Mouse (Mus musculus): ENCODE measurements around the gene Lman2.
A peak's percentile ranks its signal among the peaks of the same experiment; 100 is the strongest.

The Lman2 gene

DNA sequence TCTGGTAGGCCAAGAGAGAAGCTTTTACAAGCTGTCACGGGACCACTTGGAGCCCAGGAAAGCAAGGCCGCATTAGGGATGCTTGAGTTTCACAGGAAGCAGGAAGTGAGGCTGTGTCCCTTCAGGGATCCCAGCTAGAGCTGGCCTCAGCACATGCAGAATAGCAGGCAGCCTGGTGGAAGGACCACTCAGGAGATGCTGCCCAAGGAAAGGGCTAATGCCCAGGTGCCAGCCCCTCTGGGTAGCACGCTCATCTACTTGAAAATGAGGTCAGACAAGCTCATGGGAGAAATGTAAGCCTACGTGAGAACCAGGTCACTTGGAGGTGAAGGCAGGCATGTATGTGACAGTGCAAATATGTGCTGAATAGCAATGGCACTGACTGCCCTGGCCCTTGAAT lies 35.4 kb downstream of the Lman2 start:
- DNase-seq (ENCODE audit: low spot score) = no peak

DNA sequence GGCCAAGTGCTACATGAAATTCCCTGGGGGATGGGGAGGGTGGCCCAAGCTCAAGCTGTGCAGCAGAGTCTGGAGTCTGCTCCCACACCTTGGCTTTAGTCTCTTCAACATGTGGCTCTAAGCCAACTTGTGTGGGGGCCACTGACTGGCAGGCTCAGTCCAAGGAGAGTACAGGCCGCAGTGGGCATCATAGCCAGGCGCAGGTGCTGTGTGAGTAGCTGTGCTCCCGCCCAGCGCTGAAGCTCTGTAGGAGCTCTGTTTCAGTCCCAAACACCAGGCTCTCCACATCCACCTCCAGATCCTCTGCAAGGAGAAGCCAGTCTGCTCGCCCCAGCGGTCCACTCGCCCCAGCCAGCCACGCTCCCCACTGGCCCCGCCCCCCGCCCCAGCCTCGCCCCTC lies 37.0 kb downstream of the Lman2 start:
- DNase-seq (ENCODE audit: low spot score) = no peak

DNA sequence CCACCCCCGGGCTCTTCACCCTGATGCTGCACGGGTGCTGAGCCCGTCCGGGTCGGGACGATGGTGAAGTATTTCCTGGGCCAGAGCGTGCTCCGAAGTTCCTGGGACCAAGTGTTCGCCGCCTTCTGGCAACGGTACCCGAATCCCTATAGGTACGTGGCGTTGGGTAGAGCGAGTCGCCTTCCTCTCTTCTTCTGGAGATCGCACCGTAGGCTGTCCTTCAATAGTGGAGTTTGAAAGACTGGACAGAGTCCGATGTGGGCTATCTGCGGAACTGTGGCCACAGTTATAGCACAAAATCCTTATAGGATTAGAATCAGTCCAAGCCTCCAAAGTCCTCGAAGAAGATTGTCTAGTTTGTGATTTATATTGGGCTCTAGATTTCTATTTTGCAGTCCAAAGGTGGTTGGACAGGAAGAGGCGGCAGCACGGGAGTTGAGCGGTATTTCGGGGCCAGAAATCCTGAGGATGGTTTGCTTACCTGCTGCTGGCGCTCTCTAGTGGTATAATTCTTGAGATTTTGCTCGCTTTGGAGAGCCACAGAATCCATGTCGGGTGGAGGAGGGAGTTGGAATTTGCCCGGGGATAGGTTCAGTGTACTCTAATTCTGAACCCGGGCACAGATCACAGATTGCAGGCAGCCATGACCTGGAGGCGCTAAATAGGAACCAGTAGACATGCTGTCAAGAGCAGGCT lies 40.3 kb downstream of the Lman2 start:
- no peak for DNase-seq (ENCODE audit: low spot score)

DNA sequence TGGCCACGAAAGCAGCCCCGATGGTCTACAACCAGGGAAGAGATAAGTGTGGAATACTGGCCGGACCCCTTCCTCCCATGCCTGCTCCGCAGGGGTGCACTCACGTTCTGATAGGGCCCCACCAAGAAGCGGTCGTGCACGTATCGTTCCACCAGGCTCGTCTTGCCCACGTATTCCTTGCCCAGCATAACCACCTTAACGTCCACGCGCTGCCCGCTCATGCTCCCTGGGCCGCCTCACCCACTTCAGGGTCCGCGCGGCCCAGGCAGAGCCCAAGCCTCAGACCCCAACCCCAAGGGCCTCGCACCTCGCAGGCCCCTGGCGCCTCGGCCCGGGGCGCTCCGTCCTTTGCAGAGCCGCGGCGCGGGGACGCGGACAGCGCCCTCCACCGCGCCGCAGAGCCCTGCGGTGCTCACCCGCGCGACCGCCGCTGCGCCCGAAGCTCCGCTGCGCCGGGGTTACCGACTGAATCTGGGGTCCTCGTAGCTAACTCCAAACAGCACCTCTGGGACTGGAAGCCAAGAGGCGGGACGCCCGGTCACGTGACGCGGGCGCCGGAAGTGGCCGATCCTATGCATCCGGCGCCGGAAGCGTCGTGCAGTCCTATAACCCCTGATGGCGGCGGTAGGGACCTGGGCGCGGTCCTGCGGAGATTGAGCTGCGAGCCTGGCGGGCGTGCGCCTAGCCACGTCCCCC lies 41.0 kb downstream of the Lman2 start, which contains the start of gene Rab24:
Gene Rab24, minus strand, starts transcription at position 513 of the 696 bp plus-strand sequence.
- DNase-seq (ENCODE audit: low spot score) = peak; percentile 76

DNA sequence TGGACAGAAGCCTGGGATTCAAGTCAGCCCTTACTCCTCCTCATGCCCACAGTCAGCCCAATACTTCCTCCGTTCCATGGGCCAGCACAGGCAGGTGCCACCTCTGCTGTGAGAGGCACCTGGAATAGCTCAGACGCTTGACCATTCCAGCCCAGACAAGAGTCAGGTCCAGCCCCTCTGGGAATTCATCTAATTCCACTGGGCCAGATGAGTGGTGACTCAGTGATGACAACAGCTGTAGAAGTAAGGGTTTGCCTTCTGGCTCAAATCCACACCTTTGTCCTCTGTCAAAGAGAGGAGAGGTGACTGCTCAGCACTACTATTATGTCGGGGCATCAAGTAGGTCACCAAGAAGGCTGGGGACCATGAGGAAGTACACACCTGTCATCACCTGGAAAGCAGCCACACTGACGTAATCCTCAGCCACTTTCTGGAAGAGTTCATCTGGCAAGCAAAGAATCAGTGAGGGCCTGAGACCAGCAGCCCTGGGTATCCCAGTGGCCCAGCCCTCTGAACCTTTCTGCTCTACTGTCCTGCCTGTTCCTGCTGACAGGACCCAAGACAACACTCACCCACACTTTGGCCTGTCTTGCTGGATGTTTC lies 42.6 kb downstream of the Lman2 start, which contains the start of gene Prelid1:
Gene Prelid1, plus strand, starts transcription at position 570 of the 603 bp plus-strand sequence.
- no peak for DNase-seq (ENCODE audit: low spot score)

DNA sequence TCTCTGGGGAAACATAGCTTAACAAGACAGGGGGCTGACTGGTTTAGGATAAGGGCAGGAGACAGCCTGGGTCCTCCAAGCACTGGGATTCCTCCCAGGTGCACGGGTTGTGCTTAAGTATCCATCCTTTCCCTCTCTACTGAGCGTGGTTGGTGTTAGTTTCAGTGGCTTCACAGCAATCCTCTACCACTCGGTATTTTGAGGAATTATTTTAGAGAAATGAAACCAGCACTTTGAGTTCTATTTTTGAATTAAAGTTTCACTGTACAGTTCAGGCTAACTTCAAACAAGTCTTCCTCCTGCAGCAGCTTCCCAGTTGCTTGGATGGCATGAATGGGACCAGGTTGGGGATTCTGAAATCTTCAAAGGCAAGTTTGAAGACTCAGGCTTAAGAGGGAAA lies 44.2 kb downstream of the Lman2 start:
- no peak for DNase-seq (ENCODE audit: low spot score)

DNA sequence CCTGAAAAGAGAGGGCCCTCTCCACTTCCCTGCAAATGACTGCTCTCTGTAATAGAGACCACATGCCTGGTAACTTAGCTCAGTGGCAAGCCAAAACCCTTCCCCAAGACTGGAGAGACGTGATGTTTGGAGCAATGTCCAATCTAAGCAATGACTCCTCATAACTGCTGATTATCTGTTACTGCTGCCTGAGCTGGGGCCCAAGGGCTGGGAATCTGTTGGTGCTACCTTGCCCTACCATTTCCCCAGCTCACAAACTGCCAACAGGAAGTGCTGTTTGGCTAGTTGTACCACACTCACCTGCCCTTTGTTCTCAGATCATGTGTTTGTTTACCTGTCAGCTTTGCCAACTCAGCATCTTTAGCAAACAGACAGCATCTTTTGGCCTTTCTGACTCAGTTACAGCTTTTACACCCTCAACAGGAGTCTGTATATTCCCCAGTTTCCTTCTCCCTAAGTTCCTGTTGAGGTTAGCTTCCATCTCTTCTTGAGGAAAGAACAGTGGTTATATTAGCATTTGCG lies 47.6 kb downstream of the Lman2 start:
- DNase-seq (ENCODE audit: low spot score) = no peak

DNA sequence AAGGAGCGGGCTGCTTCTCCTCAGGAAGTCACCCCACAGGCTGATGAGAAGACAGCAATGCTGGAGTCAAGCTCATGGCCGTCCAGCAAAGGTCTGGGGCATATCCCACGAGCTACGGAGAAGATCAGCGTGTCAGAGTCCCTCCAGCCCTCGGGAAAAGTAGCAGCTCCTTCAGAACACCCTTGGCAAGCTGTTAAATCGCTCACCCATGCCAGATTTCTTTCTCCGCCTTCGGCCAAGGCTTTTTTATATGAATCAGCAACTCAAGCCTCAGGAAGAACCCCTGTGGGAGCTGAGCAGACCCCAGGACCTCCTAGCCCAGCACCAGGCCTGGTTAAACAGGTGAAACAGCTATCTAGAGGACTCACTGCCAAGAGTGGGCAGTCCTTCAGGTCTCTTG lies 49.5 kb downstream of the Lman2 start:
- no peak for DNase-seq (ENCODE audit: low spot score)

DNA sequence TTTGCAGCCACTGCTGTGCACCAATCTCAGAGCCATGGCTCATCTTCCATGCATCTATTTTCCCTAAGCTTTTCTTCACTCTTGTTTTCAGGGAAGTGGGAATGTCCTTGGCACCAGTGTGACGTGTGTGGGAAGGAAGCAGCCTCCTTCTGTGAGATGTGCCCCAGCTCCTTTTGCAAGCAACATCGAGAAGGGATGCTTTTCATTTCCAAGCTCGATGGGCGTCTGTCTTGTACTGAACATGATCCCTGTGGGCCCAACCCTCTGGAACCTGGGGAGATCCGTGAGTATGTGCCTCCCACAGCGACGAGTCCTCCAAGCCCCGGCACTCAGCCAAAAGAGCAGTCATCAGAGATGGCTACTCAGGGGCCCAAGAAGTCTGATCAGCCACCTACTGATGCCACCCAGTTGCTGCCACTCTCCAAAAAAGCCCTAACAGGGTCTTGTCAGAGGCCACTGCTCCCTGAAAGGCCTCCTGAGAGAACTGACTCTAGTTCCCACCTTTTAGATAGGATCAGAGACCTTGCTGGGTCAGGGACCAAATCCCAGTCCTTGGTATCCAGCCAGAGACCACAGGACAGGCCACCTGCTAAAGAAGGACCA lies 50.5 kb downstream of the Lman2 start:
- DNase-seq (ENCODE audit: low spot score) = no peak

DNA sequence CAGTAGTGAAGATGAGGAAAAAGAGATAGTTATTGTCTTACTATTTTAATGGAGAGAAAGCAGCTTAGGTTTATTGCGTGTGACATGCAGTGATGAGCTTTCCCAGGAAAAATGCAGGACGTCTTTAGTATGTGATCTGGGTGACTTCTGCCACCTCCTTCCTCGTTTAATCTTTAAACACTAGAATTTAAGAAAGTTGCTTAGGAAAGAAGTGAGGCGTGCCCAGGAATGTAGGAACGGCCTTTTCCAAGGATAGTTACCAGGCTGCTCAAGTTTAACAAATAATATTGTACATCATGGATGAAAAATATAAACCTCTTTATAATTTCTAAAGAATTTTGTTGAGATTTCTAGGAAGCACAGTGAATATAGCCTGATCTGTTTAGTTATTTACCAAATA lies 61.7 kb downstream of the Lman2 start:
- no peak for DNase-seq (ENCODE audit: low spot score)

DNA sequence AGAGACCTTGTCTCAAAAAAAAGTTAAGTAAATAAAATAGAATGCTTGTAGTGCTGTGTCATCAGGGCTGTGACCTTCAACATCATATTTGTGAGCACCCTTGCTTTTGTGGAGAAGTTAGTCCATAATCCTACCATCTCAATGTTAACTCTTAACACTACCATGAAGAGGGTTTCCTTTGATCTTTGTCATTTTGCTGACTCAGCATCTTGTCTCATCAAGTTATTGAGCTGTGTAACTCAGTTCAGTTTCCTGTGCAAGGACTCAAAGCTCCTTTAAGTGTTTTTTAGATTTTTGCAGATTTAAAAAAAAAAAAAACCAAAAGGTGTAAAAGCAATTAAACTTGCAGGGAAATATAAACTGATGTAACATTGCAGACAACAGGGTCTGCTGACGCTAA lies 65.8 kb downstream of the Lman2 start:
- no peak for DNase-seq (ENCODE audit: low spot score)
